Mouse (Mus musculus): ENCODE data around the gene Med28. TPM values are rescaled to one million over a fixed set of nuclear protein-coding genes. Genes with fewer than 3 reads are reported as not detected.
A peak's percentile ranks its signal among the peaks of the same experiment; 100 is the strongest.

Med28 gene
- polyA plus RNA-seq, 1 experiment, result 124 TPM

GRCm38 (mm10) chr5:45510071-45510470 is 10.0 kb upstream of the Med28 start:
- DNase-seq (ENCODE audit: extremely low spot score in 1 of 2, low spot score in 1 of 2), result peak; percentile 27 to 43

- no peak for DNase-seq (ENCODE audit: extremely low spot score in 1 of 2, low spot score in 1 of 2)
Measured at GRCm38 (mm10) chr5:45512908-45513307, 7.1 kb upstream of the Med28 start.

DNA sequence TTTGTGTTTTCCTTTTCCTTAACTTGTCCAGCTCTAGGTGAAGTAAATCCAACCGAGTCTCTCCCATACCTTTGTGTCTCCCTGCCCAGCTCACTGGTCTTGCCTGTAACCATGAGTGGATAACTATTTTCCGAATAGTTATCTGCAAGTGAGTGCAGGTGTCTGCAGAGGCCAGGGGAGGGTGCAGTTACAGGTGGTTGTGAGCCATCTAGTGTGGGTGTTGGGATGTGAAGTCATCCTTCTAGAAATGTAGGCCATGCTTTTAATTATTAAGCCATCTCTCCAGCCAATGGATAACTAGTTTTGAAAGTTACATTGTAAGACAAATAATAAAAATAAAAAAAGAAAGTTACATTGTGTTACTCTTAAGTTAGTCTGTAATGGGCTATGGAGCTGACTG is 6.5 kb upstream of the Med28 start:
- no peak for DNase-seq (ENCODE audit: extremely low spot score in 1 of 2, low spot score in 1 of 2)

GRCm38 (mm10) chr5:45514599-45514998 is 5.4 kb upstream of the Med28 start:
- DNase-seq (ENCODE audit: extremely low spot score in 1 of 2, low spot score in 1 of 2), result no peak

- no peak for DNase-seq (ENCODE audit: extremely low spot score in 1 of 2, low spot score in 1 of 2)
Measured at GRCm38 (mm10) chr5:45515151-45515743, 4.8 kb upstream of the Med28 start.

DNA sequence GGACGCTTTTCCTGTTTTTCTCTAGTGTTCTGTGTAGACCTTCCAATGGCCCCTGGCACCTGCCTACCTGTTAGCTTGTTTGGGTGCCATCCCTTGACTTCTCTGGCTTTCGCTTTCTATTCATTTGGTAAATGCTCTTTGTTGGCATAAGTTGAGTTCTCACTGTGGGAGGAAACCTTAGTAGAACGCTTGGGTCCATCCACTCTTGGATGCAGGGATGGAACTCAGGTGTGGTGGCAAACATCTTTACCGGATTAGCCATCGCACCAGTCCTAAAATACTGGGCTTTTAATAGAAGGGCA is 731 bp downstream of the Med28 start:
- no peak for DNase-seq (ENCODE audit: extremely low spot score in 1 of 2, low spot score in 1 of 2)

DNA sequence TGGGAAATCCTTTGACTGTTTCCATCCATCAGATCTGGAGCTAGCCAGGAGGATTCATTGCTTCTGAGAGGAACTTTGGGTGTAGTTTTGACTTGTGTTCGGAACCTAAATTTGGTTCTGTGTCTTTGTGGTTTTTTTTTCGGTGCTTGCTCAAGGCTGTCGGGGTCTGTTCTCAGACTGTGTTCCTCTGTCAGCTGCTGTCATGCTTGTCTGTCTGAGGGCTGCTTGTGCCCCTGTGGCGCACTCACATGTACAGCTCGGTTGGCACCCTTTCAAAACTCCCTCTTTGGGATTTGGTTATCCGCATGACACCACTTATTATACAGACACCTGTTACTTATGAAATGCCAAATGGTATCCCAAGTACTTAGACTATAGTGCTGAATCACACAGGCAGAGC is 1.6 kb downstream of the Med28 start:
- no peak for DNase-seq (ENCODE audit: extremely low spot score in 1 of 2, low spot score in 1 of 2)

GRCm38 (mm10) chr5:45525101-45525500 is 5.1 kb downstream of the Med28 start:
- no peak for DNase-seq (ENCODE audit: extremely low spot score in 1 of 2, low spot score in 1 of 2)

GRCm38 (mm10) chr5:45526338-45526737 is 6.3 kb downstream of the Med28 start:
- DNase-seq (ENCODE audit: extremely low spot score in 1 of 2, low spot score in 1 of 2), result no peak

GRCm38 (mm10) chr5:45529696-45530095 is 9.7 kb downstream of the Med28 start:
- no peak for DNase-seq (ENCODE audit: extremely low spot score in 1 of 2, low spot score in 1 of 2)

DNA sequence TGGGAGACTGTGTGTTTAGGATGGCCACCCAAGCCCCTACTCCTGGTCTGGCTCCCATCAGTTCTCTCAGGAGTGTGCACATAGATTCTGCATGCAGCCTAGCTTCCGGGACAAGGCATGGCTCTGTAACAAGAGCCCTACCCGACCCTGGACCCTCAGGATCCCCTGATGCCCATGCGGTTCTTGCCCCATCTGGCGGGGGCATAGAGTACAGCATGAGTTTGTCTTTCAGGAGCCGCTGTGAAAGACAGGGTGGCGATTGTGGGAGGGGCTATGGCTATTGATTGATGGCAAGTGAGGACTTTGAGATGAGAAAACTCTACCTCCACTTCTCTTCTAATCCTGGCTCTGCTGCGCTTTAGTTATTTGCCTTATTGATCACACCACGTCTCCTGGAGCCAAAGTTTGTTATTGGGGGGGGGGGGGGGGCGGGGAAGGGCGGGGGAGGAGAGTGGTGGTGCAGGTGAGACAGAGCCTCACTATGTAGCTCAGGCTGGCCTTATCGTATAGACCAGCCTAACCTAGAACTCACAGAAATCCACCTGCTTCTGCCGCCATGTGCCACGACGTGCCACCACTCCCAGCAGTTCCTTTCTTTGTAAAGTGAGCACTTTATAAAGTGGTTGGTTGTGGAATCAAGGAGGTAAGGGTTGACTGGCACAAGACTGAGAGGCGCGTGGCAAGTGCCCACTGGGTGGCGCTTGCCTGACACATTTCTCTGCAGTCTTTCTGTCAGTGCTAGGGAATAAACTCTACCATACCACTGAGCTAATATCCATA is 14.5 kb downstream of the Med28 start:
- peak; percentile 29 to 80 for DNase-seq (ENCODE audit: extremely low spot score in 1 of 2, low spot score in 1 of 2)

DNA sequence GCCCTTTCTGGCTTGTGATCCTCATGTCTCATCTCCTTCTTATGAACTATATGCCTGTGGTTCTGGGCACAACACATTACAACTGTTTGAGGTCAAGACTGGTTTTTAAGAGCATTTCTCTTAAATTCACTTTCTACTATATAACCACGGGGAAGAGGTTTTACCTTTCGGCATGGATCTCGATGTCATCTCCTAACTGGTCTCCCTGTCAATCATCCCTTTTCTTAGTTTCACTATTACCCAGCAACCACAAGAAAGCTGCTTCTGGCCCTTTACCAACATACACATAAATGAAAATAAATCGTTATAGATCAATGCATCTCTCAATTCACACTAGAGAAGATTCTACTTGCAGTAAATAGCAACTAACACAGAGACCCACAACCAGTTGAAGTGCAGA is 15.1 kb downstream of the Med28 start:
- no peak for DNase-seq (ENCODE audit: extremely low spot score in 1 of 2, low spot score in 1 of 2)

DNA sequence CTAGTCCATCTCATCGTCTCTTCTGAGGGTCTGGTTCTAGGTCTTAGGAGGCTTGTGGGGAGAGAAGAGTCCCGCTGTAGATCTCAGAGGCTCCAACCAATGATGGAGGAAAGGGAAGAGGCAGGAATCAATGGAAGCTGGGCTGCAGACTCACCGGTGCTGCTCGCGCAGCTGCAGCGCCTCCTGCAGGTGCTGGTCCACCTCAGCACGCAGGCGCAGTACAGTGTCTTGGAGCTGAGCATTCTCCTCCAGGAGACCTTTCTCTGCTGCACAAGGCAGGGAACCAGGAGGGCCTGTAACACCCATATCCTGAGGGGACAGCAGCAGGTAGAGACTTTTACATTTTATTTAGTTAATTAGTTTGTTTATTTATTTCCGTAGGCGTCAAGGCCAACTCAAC is 19.5 kb downstream of the Med28 start:
- no peak for DNase-seq (ENCODE audit: extremely low spot score in 1 of 2, low spot score in 1 of 2)

DNA sequence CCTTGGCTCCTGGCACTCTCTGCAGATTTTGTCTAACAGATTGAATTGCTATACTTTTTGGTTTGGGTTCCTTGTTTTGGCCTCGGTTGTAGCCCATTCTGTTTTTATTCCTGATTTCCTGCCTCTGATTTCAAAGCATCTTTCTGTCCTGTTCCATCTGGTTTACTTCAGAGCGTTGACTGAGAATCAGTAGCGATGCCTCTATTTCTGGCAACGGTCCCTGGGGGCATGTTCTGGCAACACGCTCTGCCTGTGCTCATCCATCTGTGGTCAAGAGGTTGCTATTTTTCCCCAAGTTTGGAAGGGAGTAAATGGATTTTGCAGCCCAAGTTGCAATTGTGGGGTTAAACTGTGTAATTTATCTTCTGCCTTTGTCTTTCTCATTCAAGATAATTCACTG is 23.3 kb downstream of the Med28 start:
- no peak for DNase-seq (ENCODE audit: extremely low spot score in 1 of 2, low spot score in 1 of 2)

DNA sequence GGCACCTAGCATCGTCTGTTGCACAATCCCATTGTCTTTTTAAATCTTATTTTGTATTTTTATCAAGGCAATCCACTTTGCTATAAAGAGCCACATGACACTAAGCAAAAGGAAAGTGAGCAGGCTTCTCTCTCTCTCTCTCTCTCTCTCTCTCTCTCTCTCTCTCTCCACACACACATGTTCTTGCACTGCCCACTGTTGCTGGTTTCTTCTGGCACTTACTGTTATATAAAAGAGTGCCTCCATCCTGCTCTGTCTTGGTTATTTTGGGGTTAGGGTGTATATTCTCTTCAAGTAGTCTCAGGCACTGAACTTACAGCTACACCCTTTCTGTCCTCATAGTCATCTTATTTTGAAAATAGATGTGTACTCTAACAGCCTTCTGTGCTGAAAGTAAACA is 29.6 kb downstream of the Med28 start:
- DNase-seq (ENCODE audit: extremely low spot score in 1 of 2, low spot score in 1 of 2), result no peak

- no peak for DNase-seq (ENCODE audit: extremely low spot score in 1 of 2, low spot score in 1 of 2)
Measured at GRCm38 (mm10) chr5:45564054-45564453, 44.0 kb downstream of the Med28 start.

- DNase-seq (ENCODE audit: extremely low spot score in 1 of 2, low spot score in 1 of 2), result no peak
Measured at GRCm38 (mm10) chr5:45565829-45566228, 45.8 kb downstream of the Med28 start.

- DNase-seq (ENCODE audit: extremely low spot score in 1 of 2, low spot score in 1 of 2), result no peak
Measured at GRCm38 (mm10) chr5:45572816-45573215, 52.8 kb downstream of the Med28 start.

DNA sequence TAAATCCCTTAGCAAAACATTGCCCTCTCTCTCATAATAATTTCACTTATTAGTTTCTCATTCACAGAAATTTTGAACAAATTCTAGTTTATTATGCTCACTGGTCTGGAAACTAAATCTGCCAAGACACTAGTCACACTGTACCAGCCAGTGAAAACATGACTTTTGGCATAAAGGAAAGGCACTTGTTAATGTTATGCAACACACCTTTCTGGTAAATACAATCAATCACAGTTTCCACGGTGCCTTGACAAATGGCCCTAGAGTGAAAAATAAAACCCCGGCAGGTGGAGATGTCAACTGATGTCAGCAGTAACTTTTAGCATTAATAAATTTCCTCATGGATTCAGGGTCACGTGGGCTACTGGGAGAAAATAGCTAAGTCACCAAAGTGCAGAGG is 56.7 kb downstream of the Med28 start:
- no peak for DNase-seq (ENCODE audit: extremely low spot score in 1 of 2, low spot score in 1 of 2)

DNA sequence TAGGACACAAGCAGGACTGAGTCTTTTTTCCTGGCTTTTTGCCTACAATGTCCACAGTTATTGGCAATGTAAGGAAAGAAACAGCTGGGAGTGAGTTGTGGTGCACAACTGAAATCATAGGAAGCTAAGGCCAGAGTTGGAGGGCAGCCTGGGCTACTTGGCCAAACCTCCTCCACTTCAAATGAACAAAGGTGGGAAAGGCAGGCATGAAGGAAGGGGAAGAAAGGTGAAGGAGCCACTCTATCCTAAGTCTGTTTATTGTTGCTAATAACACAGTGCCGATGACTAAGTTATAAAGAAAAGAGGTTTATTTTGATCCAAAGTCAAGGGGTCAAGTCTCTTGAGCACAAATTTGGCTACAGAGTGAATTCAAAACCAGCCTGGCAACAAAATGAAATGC is 57.3 kb downstream of the Med28 start:
- no peak for DNase-seq (ENCODE audit: extremely low spot score in 1 of 2, low spot score in 1 of 2)
